Mouse (Mus musculus): ENCODE measurements at regions not wholly inside any gene's neighbourhood (a gene's known extent, or its start where the extent isn't known, plus 50 kb on each side); places are given as distances from the start of the nearest gene placed in this dataset.

GRCm38 (mm10) chr10:84024901-84025300 is 302.2 kb downstream of the 1500009L16Rik start:
- no peak for DNase-seq (ENCODE audit: low spot score in 2 of 2)

GRCm38 (mm10) chr10:84026798-84027197 is 304.1 kb downstream of the 1500009L16Rik start:
- DNase-seq (ENCODE audit: low spot score in 2 of 2), result no peak

GRCm38 (mm10) chr10:84036131-84036877 is 313.6 kb downstream of the 1500009L16Rik start:
- no peak for DNase-seq (ENCODE audit: low spot score in 2 of 2)

- DNase-seq (ENCODE audit: low spot score in 2 of 2), result no peak
Observed at GRCm38 (mm10) chr10:84048706-84049105, 326.0 kb downstream of the 1500009L16Rik start.

- no peak for DNase-seq (ENCODE audit: low spot score in 2 of 2)
Observed at GRCm38 (mm10) chr10:84052696-84053095, 330.0 kb downstream of the 1500009L16Rik start.

- no peak for DNase-seq (ENCODE audit: low spot score in 2 of 2)
Observed at GRCm38 (mm10) chr10:84054551-84055336, 332.1 kb downstream of the 1500009L16Rik start.

GRCm38 (mm10) chr10:84055402-84056167 is 332.9 kb downstream of the 1500009L16Rik start:
- DNase-seq (ENCODE audit: low spot score in 2 of 2), result no peak

GRCm38 (mm10) chr10:84056323-84057169 is 333.9 kb downstream of the 1500009L16Rik start:
- no peak for DNase-seq (ENCODE audit: low spot score in 2 of 2)

GRCm38 (mm10) chr10:84058301-84058700 is 335.6 kb downstream of the 1500009L16Rik start:
- DNase-seq (ENCODE audit: low spot score in 2 of 2), result no peak

GRCm38 (mm10) chr10:84059646-84060491 is 337.2 kb downstream of the 1500009L16Rik start:
- DNase-seq (ENCODE audit: low spot score in 2 of 2), result no peak

GRCm38 (mm10) chr10:84060492-84061218 is 338.0 kb downstream of the 1500009L16Rik start:
- peak; percentile 8 to 23 for DNase-seq (ENCODE audit: low spot score in 2 of 2)

- no peak for DNase-seq (ENCODE audit: low spot score in 2 of 2)
Observed at GRCm38 (mm10) chr10:84067052-84067650, 344.5 kb downstream of the 1500009L16Rik start.

GRCm38 (mm10) chr10:84069806-84070205 is 347.1 kb downstream of the 1500009L16Rik start:
- no peak for DNase-seq (ENCODE audit: low spot score in 2 of 2)

- no peak for DNase-seq (ENCODE audit: low spot score in 2 of 2)
Observed at GRCm38 (mm10) chr10:84072866-84073483, 350.3 kb downstream of the 1500009L16Rik start.

- no peak for DNase-seq (ENCODE audit: low spot score in 2 of 2)
Observed at GRCm38 (mm10) chr10:84075581-84075980, 352.9 kb downstream of the 1500009L16Rik start.

- no peak for DNase-seq (ENCODE audit: low spot score in 2 of 2)
Observed at GRCm38 (mm10) chr10:84080236-84080635, 357.6 kb downstream of the 1500009L16Rik start.

- DNase-seq (ENCODE audit: low spot score in 2 of 2), result no peak
Observed at GRCm38 (mm10) chr10:84081673-84082072, 358.7 kb downstream of the Nuak1 start.

GRCm38 (mm10) chr10:84087528-84087927 is 352.9 kb downstream of the Nuak1 start:
- DNase-seq (ENCODE audit: low spot score in 2 of 2), result no peak

- DNase-seq (ENCODE audit: low spot score in 2 of 2), result peak; percentile 38 to 46
Observed at GRCm38 (mm10) chr10:84087929-84088328, 352.5 kb downstream of the Nuak1 start.

All from thymus, postnatal 10 days (tissue).